Mouse (Mus musculus): ENCODE results near the gene Ppp1r35. TPM values are rescaled to one million over a fixed set of nuclear protein-coding genes. Genes with fewer than 3 reads are reported as not detected.

Ppp1r35 gene
- polyA plus RNA-seq, 2 experiments: 23.1 to 27.0 TPM

- H3K9ac ChIP-seq (replicated peaks): no peak overlapping the region
- H3K4me3 ChIP-seq (ENCODE audit: insufficient read depth in 1 of 2, low read depth in 2 of 2, low read length in 2 of 2): no peak overlapping the region
- no peak overlapping the region for H3K27ac ChIP-seq
- ATAC-seq (ENCODE audit: insufficient read depth) (no peak), DNase-seq (ENCODE audit: low read depth in 3 of 3, low spot score in 3 of 3) (no peak)
- no peak overlapping the region for H3K4me2 ChIP-seq (ENCODE audit: low read depth)
- H3K4me1 ChIP-seq (replicated peaks; ENCODE audit: control insufficient read depth in 2 of 2, insufficient read depth in 2 of 2, low read length in 1 of 2): peaks cover 10 to 12% of the 10 kb centered on the region in 2 experiments; a peak in 3 of 4 replicates
- H3K9me3 ChIP-seq (ENCODE audit: control insufficient read depth, low read length): no peaks in the 10 kb centered on the region
- WGBS (ENCODE audit: insufficient replicate concordance): 41% methylated on average over 9 of the region's 9 CpGs
- H3K36me3 ChIP-seq (replicated peaks; ENCODE audit: control insufficient read depth, insufficient read depth, low read depth): no peaks in the 10 kb centered on the region
- no peaks in the 10 kb centered on the region for H3K27me3 ChIP-seq (ENCODE audit: control insufficient read depth, insufficient read depth, low read length)
- no peak for TF ChIP-seq CTCF (IDR thresholded peaks at IDR 0.05; ENCODE audit: low read depth)
- no peak for TF ChIP-seq EP300 (IDR thresholded peaks at IDR 0.05; ENCODE audit: low read depth)
These were observed 39.2 kb upstream of the Ppp1r35 start for GRCm38 (mm10) chr5:137739471-137739870.

GRCm38 (mm10) chr5:137740506-137740905, 38.1 kb upstream of the Ppp1r35 start:
- Histone ChIP-seq H3K9me3 (ENCODE audit: control insufficient read depth, low read length) (no peaks in the 10 kb centered on the region), H3K9ac (replicated peaks) (peak overlapping the region; percentile 74), H3K27me3 (ENCODE audit: control insufficient read depth, insufficient read depth, low read length) (no peaks in the 10 kb centered on the region), H3K36me3 (replicated peaks; ENCODE audit: control insufficient read depth, insufficient read depth, low read depth) (no peaks in the 10 kb centered on the region), H3K4me2 (ENCODE audit: low read depth) (peak overlapping the region; percentile 96), H3K4me3 (ENCODE audit: insufficient read depth in 1 of 2, low read depth in 2 of 2, low read length in 2 of 2) (peak overlapping the region; percentile 67), H3K27ac (no peak overlapping the region), H3K4me1 (replicated peaks; ENCODE audit: control insufficient read depth in 2 of 2, insufficient read depth in 2 of 2, low read length in 1 of 2) (peaks cover 18 to 20% of the 10 kb centered on the region in 2 experiments)
- 46% methylated on average over 11 of the region's 11 CpGs for WGBS (ENCODE audit: insufficient replicate concordance)
- ATAC-seq (ENCODE audit: insufficient read depth) (no peak), DNase-seq (ENCODE audit: low read depth in 3 of 3, low spot score in 3 of 3) (no peak)
- no peak for TF ChIP-seq EP300 (IDR thresholded peaks at IDR 0.05; ENCODE audit: low read depth)
- TF ChIP-seq CTCF (IDR thresholded peaks at IDR 0.05; ENCODE audit: low read depth): no peak

- Histone ChIP-seq H3K36me3 (replicated peaks; ENCODE audit: control insufficient read depth, insufficient read depth, low read depth) (no peaks in the 10 kb centered on the region), H3K4me3 (ENCODE audit: insufficient read depth in 1 of 2, low read depth in 2 of 2, low read length in 2 of 2) (peak within 1 kb of the TSS; percentile 67), H3K9me3 (ENCODE audit: control insufficient read depth, low read length) (no peaks in the 10 kb centered on the region), H3K9ac (replicated peaks) (peak within 1 kb of the TSS; percentile 74), H3K4me2 (ENCODE audit: low read depth) (peak within 1 kb of the TSS; percentile 96), H3K27me3 (ENCODE audit: control insufficient read depth, insufficient read depth, low read length) (no peaks in the 10 kb centered on the region), H3K27ac (peak within 1 kb of the TSS; percentile 26), H3K4me1 (replicated peaks; ENCODE audit: control insufficient read depth in 2 of 2, insufficient read depth in 2 of 2, low read length in 1 of 2) (peaks cover 19 to 20% of the 10 kb centered on the region in 2 experiments)
- ATAC-seq (ENCODE audit: insufficient read depth) (peak; percentile 76), DNase-seq (ENCODE audit: low read depth in 3 of 3, low spot score in 3 of 3) (peak; percentile 71 to 82 (median 72))
- TF ChIP-seq EP300 (IDR thresholded peaks at IDR 0.05; ENCODE audit: low read depth) (no peak), CTCF (IDR thresholded peaks at IDR 0.05; ENCODE audit: low read depth) (peak; percentile 79)
- WGBS (ENCODE audit: insufficient replicate concordance): 2% methylated on average over 71 of the region's 71 CpGs
These were observed 37.4 kb upstream of the Ppp1r35 start, which contains the start of gene Nyap1 for GRCm38 (mm10) chr5:137741023-137741931. TSS of gene Nyap1 (minus strand) at chr5:137741607.

- H3K27ac ChIP-seq: no peak overlapping the region
- H3K36me3 ChIP-seq (replicated peaks; ENCODE audit: control insufficient read depth, insufficient read depth, low read depth): no peaks in the 10 kb centered on the region
- 65% methylated on average over 10 of the region's 10 CpGs for WGBS (ENCODE audit: insufficient replicate concordance)
- no peak overlapping the region for H3K4me3 ChIP-seq (ENCODE audit: insufficient read depth in 1 of 2, low read depth in 2 of 2, low read length in 2 of 2)
- DNase-seq (ENCODE audit: low read depth in 3 of 3, low spot score in 3 of 3) (no peak), ATAC-seq (ENCODE audit: insufficient read depth) (no peak)
- no peak for TF ChIP-seq CTCF (IDR thresholded peaks at IDR 0.05; ENCODE audit: low read depth)
- TF ChIP-seq EP300 (IDR thresholded peaks at IDR 0.05; ENCODE audit: low read depth): no peak
- H3K9ac ChIP-seq (replicated peaks): peak overlapping the region; percentile 74; the same call in 1 of the 2 replicates
- no peaks in the 10 kb centered on the region for H3K27me3 ChIP-seq (ENCODE audit: control insufficient read depth, insufficient read depth, low read length)
- H3K4me1 ChIP-seq (replicated peaks; ENCODE audit: control insufficient read depth in 2 of 2, insufficient read depth in 2 of 2, low read length in 1 of 2): peaks cover 19 to 20% of the 10 kb centered on the region in 2 experiments
- H3K4me2 ChIP-seq (ENCODE audit: low read depth): peak overlapping the region; percentile 96
- no peaks in the 10 kb centered on the region for H3K9me3 ChIP-seq (ENCODE audit: control insufficient read depth, low read length)
These were observed 36.6 kb upstream of the Ppp1r35 start for GRCm38 (mm10) chr5:137742048-137742447.

GRCm38 (mm10) chr5:137742836-137743235, 35.8 kb upstream of the Ppp1r35 start:
- Histone ChIP-seq H3K9me3 (ENCODE audit: control insufficient read depth, low read length) (no peaks in the 10 kb centered on the region), H3K27me3 (ENCODE audit: control insufficient read depth, insufficient read depth, low read length) (no peaks in the 10 kb centered on the region), H3K27ac (no peak overlapping the region), H3K4me3 (ENCODE audit: insufficient read depth in 1 of 2, low read depth in 2 of 2, low read length in 2 of 2) (no peak overlapping the region), H3K4me1 (replicated peaks; ENCODE audit: control insufficient read depth in 2 of 2, insufficient read depth in 2 of 2, low read length in 1 of 2) (peaks cover 20 to 24% of the 10 kb centered on the region in 2 experiments), H3K4me2 (ENCODE audit: low read depth) (no peak overlapping the region), H3K9ac (replicated peaks) (no peak overlapping the region), H3K36me3 (replicated peaks; ENCODE audit: control insufficient read depth, insufficient read depth, low read depth) (no peaks in the 10 kb centered on the region)
- WGBS (ENCODE audit: insufficient replicate concordance): 85% methylated on average over 6 of the region's 6 CpGs
- TF ChIP-seq EP300 (IDR thresholded peaks at IDR 0.05; ENCODE audit: low read depth) (no peak), CTCF (IDR thresholded peaks at IDR 0.05; ENCODE audit: low read depth) (no peak)
- DNase-seq (ENCODE audit: low read depth in 3 of 3, low spot score in 3 of 3) (no peak), ATAC-seq (ENCODE audit: insufficient read depth) (no peak)

All from liver, embryonic 14.5 days (tissue).